Mouse (Mus musculus) kidney, embryonic 15.5 days (tissue): ENCODE measurements around the gene A630001G21Rik. TPM values are rescaled to one million over a fixed set of nuclear protein-coding genes. Genes with fewer than 3 reads are reported as not detected.
"Not testable (repeated sequence)": the region's sequence is repeated elsewhere in the genome, so short reads cannot be mapped to it uniquely, and the experiment has no call there.

Experiments
- ATAC-seq: fragments of 200-750 bp; cut with Nextera tagmentation; replicated peaks from 2 replicates; pipeline ENCODE4 v1.8.0; 2017; ENCODE audit warnings: moderate TSS enrichment; ENCODE audit not compliant: low FRiP score
- H3K27ac ChIP-seq: fragments of 300-500 bp; sonication (generic); 2 replicates; pipeline ENCODE4 v1.5.1; 2015; ENCODE audit warnings: mild to moderate bottlenecking, inconsistent platforms
- H3K27me3 ChIP-seq: fragments of 300-500 bp; sonication (generic); 2 replicates; pipeline ENCODE4 v1.6.1; 2015; ENCODE audit warnings: inconsistent platforms
- H3K36me3 ChIP-seq: fragments of 300-500 bp; sonication (generic); 2 replicates; pipeline ENCODE4 v1.6.1; 2015; ENCODE audit warnings: inconsistent platforms
- H3K4me1 ChIP-seq: fragments of 300-500 bp; sonication (generic); 2 replicates; pipeline ENCODE4 v1.6.1; 2015; ENCODE audit warnings: inconsistent platforms
- H3K4me2 ChIP-seq: fragments of 300-500 bp; sonication (generic); 2 replicates; pipeline ENCODE4 v1.6.1; 2015; ENCODE audit warnings: moderate library complexity, mild to moderate bottlenecking, inconsistent platforms
- H3K4me3 ChIP-seq: fragments of 300-500 bp; sonication (generic); replicated peaks from 2 replicates; pipeline ENCODE4 v1.5.1; 2015; ENCODE audit warnings: mild to moderate bottlenecking, inconsistent platforms
- H3K9ac ChIP-seq: fragments of 300-500 bp; sonication (generic); 2 replicates; pipeline ENCODE4 v1.6.1; 2015; ENCODE audit warnings: mild to moderate bottlenecking, inconsistent platforms
- H3K9me3 ChIP-seq: fragments of 300-500 bp; sonication (generic); replicated peaks from 2 replicates; pipeline ENCODE4 v1.6.1; 2016; ENCODE audit warnings: inconsistent platforms
- WGBS: fragments of 180-500 bp; shearing (Covaris S2); methylation state at CpG from one replicate; pipeline ENCODE4 v1.1.7; 2015; ENCODE audit warnings: mixed read lengths; 5-methylcytosine and 5-hydroxymethylcytosine counted together
- polyA plus RNA-seq: library from polyadenylated mRNA; unstranded; fragments of >200 nt; fragmentation: Nextera tagmentation; extraction: Ambion mirVana; gene quantifications from 2 replicates; pipeline ENCODE4 v1.2.1, GENCODE M21; 2015

Gene A630001G21Rik
- polyA plus RNA-seq = 0.72 and 1.1 TPM in 2 replicates

- no peak for ATAC-seq
- H3K9me3 ChIP-seq = no peaks in the 10 kb centered on the region
- H3K9ac ChIP-seq = no peak within 1 kb of the TSS
- no peak within 1 kb of the TSS for H3K4me3 ChIP-seq
- no peaks in the 10 kb centered on the region for H3K36me3 ChIP-seq
- H3K4me2 ChIP-seq = no peak within 1 kb of the TSS
- H3K4me1 ChIP-seq = no peaks in the 10 kb centered on the region
- WGBS = 94% methylated on average over 4 of the region's 4 CpGs
- no peaks in the 10 kb centered on the region for H3K27me3 ChIP-seq
- no peak within 1 kb of the TSS for H3K27ac ChIP-seq
These were observed at the start of gene A630001G21Rik for GRCm38 (mm10) chr1:85778436-85778835. A630001G21Rik (minus strand) TSS chr1:85778643.

DNA sequence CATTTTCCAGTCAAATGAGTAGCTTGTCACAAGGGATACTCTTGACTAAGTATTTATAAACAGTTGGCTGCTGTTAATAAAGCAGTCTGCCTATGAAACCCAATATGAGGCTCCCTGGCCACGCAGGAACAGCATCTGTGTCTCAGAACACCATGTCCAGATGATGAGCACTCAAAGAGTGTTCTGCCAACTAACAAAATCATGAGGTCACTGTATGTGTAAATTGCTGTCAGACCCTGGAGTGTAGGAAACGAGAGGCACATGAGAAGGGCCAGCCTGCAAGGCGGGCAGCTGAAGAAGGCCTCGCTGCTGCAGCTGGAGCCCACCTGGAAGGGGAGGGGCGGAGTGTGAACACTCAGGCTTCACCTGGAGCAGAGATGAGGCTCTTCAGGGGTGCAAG lies 48.7 kb upstream of the A630001G21Rik start:
- no peak overlapping the region for H3K9ac ChIP-seq
- peaks cover 43% of the 10 kb centered on the region for H3K36me3 ChIP-seq
- WGBS = 71% methylated on average over 5 of the region's 5 CpGs
- no peaks in the 10 kb centered on the region for H3K4me1 ChIP-seq
- ATAC-seq = no peak
- no peak overlapping the region for H3K4me3 ChIP-seq
- H3K4me2 ChIP-seq = no peak overlapping the region
- no peaks in the 10 kb centered on the region for H3K9me3 ChIP-seq
- H3K27me3 ChIP-seq = no peaks in the 10 kb centered on the region
- H3K27ac ChIP-seq = no peak overlapping the region

DNA sequence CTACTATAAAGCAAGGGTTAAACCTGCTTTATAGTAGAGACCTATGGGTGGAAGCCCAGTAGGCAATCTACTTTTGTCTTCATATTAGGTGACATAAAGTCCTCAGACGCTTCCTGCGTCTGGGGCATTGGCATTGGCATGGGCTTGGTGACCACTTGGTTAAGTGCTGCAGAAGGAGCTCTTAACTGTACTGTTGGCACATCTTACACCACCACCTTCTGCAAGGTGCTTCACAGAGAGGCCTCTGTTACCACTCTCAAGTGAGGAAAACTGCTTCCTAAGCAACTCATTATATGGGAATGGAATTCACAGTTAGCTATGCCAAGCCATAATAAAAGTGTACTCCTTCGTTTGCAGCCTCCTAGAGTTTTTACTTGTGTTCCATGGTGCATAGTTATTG lies 46.5 kb upstream of the A630001G21Rik start:
- ATAC-seq = no peak
- H3K27ac ChIP-seq = no peak overlapping the region
- 89% methylated on average over 3 of the region's 3 CpGs for WGBS
- no peaks in the 10 kb centered on the region for H3K27me3 ChIP-seq
- H3K9me3 ChIP-seq = no peaks in the 10 kb centered on the region
- H3K36me3 ChIP-seq = peaks cover 48% of the 10 kb centered on the region
- no peak overlapping the region for H3K9ac ChIP-seq
- H3K4me2 ChIP-seq = no peak overlapping the region
- no peak overlapping the region for H3K4me3 ChIP-seq
- H3K4me1 ChIP-seq = no peaks in the 10 kb centered on the region

GRCm38 (mm10) chr1:85822239-85822638 lies 43.8 kb upstream of the A630001G21Rik start:
- no peaks in the 10 kb centered on the region for H3K4me1 ChIP-seq
- no peak overlapping the region for H3K27ac ChIP-seq
- no peak overlapping the region for H3K9ac ChIP-seq
- ATAC-seq = no peak
- no peaks in the 10 kb centered on the region for H3K27me3 ChIP-seq
- peaks cover 50% of the 10 kb centered on the region for H3K36me3 ChIP-seq
- WGBS = 91% methylated on average over 8 of the region's 8 CpGs
- no peaks in the 10 kb centered on the region for H3K9me3 ChIP-seq
- H3K4me2 ChIP-seq = no peak overlapping the region
- H3K4me3 ChIP-seq = no peak overlapping the region

- Histone ChIP-seq H3K27me3 (no peaks in the 10 kb centered on the region), H3K4me2 (no peak overlapping the region), H3K9ac (no peak overlapping the region), H3K4me1 (no peaks in the 10 kb centered on the region), H3K9me3 (no peaks in the 10 kb centered on the region), H3K4me3 (no peak overlapping the region), H3K36me3 (peaks cover 45% of the 10 kb centered on the region), H3K27ac (no peak overlapping the region)
- no peak for ATAC-seq
- 96% methylated on average over 1 of the region's 1 CpGs for WGBS
These were observed 41.3 kb upstream of the A630001G21Rik start for GRCm38 (mm10) chr1:85819695-85820094.

DNA sequence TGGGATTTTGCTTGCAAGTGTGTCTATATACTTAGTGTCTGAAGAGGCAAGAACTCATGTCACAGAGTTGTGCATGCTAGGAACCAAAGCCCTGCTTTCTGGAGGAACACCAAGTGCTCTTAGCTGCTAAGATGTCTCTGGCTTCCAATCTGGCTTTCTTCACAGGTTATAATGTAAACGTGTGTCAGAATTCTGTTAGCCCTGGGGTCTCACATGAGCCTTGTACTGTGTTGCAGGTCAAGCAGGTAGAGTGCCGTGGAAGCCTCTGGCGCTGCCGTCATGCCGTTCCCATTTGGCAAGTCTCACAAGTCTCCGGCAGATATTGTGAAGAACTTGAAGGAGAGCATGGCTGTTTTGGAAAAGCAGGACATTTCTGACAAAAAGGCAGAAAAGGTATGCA lies 39.7 kb upstream of the A630001G21Rik start:
- Histone ChIP-seq H3K36me3 (peaks cover 41% of the 10 kb centered on the region), H3K27ac (no peak overlapping the region), H3K4me3 (no peak overlapping the region), H3K4me2 (no peak overlapping the region), H3K9ac (no peak overlapping the region), H3K27me3 (no peaks in the 10 kb centered on the region), H3K4me1 (0 out of 2 replicates have a peak, but pooled peaks cover 3% of the 10 kb centered on the region), H3K9me3 (no peaks in the 10 kb centered on the region)
- no peak for ATAC-seq
- 95% methylated on average over 6 of the region's 6 CpGs for WGBS

- not testable (repeated sequence) for H3K4me2 ChIP-seq, ATAC-seq, H3K9me3 ChIP-seq, H3K4me3 ChIP-seq, H3K27me3 ChIP-seq, H3K27ac ChIP-seq, H3K9ac ChIP-seq
- Histone ChIP-seq H3K4me1 (peaks cover 14% of the 10 kb centered on the region; the same call in 1 of the 2 replicates), H3K36me3 (peaks cover 13% of the 10 kb centered on the region)
These were observed 35.8 kb upstream of the A630001G21Rik start for GRCm38 (mm10) chr1:85814213-85814612.

DNA sequence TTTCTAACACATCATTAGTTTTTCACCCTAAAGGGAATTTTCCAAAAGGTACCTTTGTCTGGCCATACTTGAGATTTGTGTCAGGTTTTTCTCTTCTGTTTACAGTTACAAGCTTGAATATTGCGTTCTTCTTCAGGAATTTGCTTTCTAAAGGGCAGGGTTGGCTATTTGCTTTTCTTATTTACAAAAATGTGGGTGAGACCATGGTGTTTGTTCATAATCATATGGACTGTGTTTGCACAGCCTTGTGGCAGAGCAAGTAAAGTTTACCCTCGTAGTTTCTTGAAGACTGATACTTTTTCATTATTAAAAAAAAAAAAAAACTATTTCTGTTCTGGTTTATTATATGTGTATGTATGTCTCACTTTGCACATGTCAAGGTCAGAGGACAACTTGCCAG lies 32.3 kb upstream of the A630001G21Rik start:
- H3K9ac ChIP-seq = no peak overlapping the region
- peaks cover 18% of the 10 kb centered on the region; the same call in 1 of the 2 replicates for H3K4me1 ChIP-seq
- no peak overlapping the region for H3K4me3 ChIP-seq
- ATAC-seq = no peak
- whole genome bisulfite sequencing = 79% methylated on average over 2 of the region's 2 CpGs
- no peaks in the 10 kb centered on the region for H3K9me3 ChIP-seq
- no peaks in the 10 kb centered on the region for H3K27me3 ChIP-seq
- no peak overlapping the region for H3K27ac ChIP-seq
- H3K36me3 ChIP-seq = no peaks in the 10 kb centered on the region
- no peak overlapping the region for H3K4me2 ChIP-seq

DNA sequence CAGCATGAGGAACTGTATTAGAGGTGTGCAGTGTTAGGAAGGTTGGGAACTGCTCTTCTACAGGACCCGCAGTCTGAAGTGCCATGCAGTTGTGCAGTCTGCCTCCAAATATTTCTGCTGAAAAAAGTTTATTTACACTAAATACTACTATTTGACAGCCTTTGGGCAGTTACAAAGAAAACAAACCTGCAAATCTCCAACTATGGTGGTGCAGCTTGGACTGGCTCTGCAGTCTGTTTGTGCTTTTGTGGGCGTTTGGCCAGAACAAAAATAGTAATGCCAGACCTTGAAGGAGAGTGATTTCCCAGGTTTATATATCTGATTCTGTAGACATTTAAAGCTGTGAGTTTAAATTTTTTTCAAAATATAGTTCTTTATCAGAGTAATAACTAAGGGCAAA lies 31.9 kb upstream of the A630001G21Rik start:
- Histone ChIP-seq H3K9me3 (no peaks in the 10 kb centered on the region), H3K4me3 (no peak overlapping the region), H3K27me3 (no peaks in the 10 kb centered on the region), H3K9ac (no peak overlapping the region), H3K27ac (no peak overlapping the region), H3K4me2 (no peak overlapping the region), H3K4me1 (peaks cover 18% of the 10 kb centered on the region; the same call in 1 of the 2 replicates), H3K36me3 (no peaks in the 10 kb centered on the region)
- 73% methylated on average over 2 of the region's 2 CpGs for WGBS
- no peak for ATAC-seq

DNA sequence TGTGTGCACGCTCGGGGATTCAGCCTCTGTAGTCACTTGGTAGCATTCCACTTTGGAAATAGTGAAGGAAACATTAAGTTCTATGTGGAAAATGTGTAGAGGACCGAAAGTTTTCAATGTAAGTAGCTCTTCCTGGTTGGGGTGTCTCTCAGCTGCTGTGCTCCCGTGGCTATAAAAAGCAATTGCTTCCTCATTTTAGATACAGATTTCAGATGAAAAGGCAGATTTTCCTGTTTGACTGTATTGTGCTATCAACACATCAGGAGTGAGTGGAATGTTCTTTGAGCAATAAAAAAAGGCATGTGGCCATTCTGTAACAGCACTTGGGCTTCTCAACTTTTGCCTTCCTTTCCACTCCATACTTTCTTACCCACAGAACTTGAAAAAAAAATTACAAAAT lies 30.8 kb upstream of the A630001G21Rik start:
- H3K9me3 ChIP-seq = no peaks in the 10 kb centered on the region
- no peak overlapping the region for H3K27ac ChIP-seq
- no peaks in the 10 kb centered on the region for H3K36me3 ChIP-seq
- H3K4me1 ChIP-seq = peaks cover 18% of the 10 kb centered on the region; the same call in 1 of the 2 replicates
- no peak overlapping the region for H3K4me3 ChIP-seq
- ATAC-seq = no peak
- H3K27me3 ChIP-seq = no peaks in the 10 kb centered on the region
- no peak overlapping the region for H3K9ac ChIP-seq
- no peak overlapping the region for H3K4me2 ChIP-seq
- WGBS = 63% methylated on average over 4 of the region's 4 CpGs

DNA sequence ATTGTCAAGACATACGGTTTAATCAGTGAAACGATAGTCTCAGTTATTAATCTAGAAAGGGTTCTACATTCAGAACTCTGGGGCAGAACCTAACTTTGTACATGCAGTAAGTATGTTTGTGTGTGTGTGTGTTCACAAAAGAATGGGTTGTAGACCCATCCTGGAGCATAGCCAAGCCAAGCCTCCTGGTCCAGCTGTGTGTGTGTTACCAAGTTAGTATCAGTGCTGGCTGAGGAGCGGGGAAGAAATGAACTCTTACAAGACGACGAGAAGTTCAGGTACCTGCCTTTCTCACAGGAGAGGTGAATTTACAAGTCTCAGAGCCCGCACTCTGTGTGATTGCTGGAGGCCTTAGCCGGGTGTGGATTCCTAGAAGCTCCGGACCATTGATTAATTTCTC lies 26.1 kb upstream of the A630001G21Rik start:
- WGBS = 94% methylated on average over 8 of the region's 8 CpGs
- ATAC-seq = no peak
- Histone ChIP-seq H3K27me3 (no peaks in the 10 kb centered on the region), H3K4me3 (no peak overlapping the region), H3K9me3 (no peaks in the 10 kb centered on the region), H3K4me1 (peaks cover 7% of the 10 kb centered on the region; the same call in 1 of the 2 replicates), H3K36me3 (no peaks in the 10 kb centered on the region), H3K9ac (no peak overlapping the region), H3K27ac (no peak overlapping the region), H3K4me2 (no peak overlapping the region)

GRCm38 (mm10) chr1:85802517-85802916 lies 24.1 kb upstream of the A630001G21Rik start:
- Histone ChIP-seq H3K36me3 (no peaks in the 10 kb centered on the region), H3K27me3 (no peaks in the 10 kb centered on the region), H3K9me3 (no peaks in the 10 kb centered on the region), H3K9ac (no peak overlapping the region), H3K4me3 (no peak overlapping the region), H3K4me1 (0 out of 2 replicates have a peak, but pooled peaks cover 7% of the 10 kb centered on the region), H3K4me2 (no peak overlapping the region), H3K27ac (no peak overlapping the region)
- ATAC-seq = no peak
- 93% methylated on average over 1 of the region's 1 CpGs for WGBS

GRCm38 (mm10) chr1:85799776-85800175 lies 21.3 kb upstream of the A630001G21Rik start:
- Histone ChIP-seq H3K9ac (no peak overlapping the region), H3K27me3 (no peaks in the 10 kb centered on the region), H3K4me2 (no peak overlapping the region), H3K4me3 (no peak overlapping the region), H3K27ac (no peak overlapping the region), H3K4me1 (peaks cover 15% of the 10 kb centered on the region), H3K36me3 (no peaks in the 10 kb centered on the region), H3K9me3 (no peaks in the 10 kb centered on the region)
- no peak for ATAC-seq
- 50% methylated on average over 1 of the region's 1 CpGs for WGBS
